Mouse (Mus musculus): ENCODE results near the gene Foxn3.

GRCm38 (mm10) chr12:99601841-99602240 is 38.5 kb upstream of the Foxn3 start:
- TF ChIP-seq POLR2A (IDR thresholded peaks at IDR 0.05; ENCODE audit: borderline replicate concordance, extremely low read depth, insufficient read depth, insufficient read length, poor library complexity, severe bottlenecking) (no peak), CTCF (IDR thresholded peaks at IDR 0.05; ENCODE audit: borderline replicate concordance, extremely low read depth, insufficient read depth, insufficient read length) (no peak)
